Mouse (Mus musculus) fat pad, adult 2 months (tissue): ENCODE data around the gene Uhrf1bp1.
"Not testable (repeated sequence)": the region's sequence is repeated elsewhere in the genome, so short reads cannot be mapped to it uniquely, and the experiment has no call there.

Source experiments
- DNase-seq: peaks from one replicate; pipeline ENCODE4 v3.0.0-alpha.2; 2011; ENCODE audit warnings: low read depth, low spot score; ENCODE audit errors: extremely low read depth

Gene Uhrf1bp1

DNA sequence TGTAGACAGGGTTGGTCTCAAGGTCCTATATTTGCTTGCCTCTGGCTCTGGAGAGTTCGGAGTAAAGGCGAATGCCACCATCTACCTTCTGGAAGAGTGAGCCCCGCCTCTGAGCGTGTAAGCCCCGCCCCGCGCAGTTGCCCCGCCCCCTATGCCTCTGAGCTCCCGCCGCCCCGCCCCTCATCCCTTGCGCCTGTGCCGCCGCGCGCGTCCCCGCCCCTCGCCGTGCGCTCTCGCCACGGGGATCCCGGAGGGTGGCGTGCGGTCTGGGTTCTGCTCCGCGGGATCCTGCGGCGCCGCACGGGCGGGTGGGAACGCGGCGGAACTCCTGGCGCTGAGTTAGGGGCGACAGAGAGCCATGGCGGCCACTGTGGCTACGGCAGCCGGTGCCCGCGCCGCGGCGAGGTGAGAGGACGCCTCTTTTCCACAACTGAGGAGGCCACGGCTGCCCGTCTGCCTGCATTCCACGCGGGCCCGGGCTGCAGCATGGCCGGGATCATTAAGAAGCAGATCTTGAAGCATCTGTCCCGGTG is at the start of gene Uhrf1bp1:
Gene Uhrf1bp1, plus strand, starts transcription at position 177 of the 533 bp plus-strand sequence.
- DNase-seq, result no peak

DNA sequence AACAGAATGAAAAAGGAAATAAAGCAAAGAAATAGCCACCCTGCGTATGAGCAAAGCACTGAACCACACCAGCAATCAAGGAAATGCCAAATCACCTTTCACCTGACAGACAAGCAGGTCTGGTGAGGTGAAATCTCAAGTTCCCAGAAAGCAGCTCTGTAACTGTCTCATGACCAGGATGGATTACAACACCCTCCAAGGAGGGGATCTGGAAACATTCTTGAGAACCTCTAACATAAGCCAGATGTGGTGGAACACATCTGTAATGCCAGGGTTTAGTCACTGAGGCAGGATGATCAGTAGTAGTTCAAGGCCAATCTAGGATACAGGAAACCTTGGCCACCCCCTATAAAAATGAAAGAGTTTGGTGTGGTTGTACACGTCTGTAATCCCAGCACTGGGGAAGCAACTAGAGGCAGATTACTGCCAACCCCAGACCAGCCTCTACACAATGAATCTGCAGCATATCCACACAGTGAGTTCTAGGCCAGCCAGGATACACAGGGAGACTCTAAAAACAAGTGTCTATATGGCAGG is 48.6 kb upstream of the Uhrf1bp1 start:
- no peak for DNase-seq

DNA sequence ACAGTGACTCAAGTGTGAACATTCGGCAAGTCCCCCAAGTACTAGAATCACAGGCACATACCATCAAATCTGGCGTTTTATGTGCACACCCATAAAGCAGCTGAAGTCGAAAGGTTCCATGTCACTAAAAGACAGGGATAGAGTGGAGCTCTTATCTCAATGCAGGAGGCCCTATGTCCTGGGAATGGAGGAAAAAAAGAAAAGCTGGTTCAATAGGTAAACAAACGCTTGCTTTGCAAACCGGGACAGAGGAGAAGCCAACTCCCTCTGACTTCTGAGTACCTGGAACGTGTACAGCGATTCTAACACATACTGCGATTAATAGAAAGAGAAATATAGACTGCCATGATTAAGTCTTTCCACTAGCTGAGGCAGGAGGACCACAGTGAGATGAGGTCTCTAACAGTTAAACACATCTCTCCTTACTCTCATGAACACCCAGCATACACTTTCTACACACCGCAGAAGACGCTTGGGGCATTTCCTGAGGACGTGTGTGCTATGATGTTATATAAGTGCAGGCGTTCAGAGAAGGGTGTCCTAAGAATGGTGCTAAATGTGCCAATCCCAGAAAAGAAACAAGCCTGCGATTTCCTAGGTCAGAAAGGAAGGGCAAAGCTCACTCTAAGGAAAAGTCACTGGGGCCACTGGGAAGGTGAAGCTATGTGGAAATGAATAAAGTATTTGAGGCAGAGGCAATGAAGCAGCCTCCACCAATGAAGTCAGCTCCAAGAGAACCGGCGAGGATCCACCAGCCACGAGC is 45.5 kb upstream of the Uhrf1bp1 start:
- no peak for DNase-seq

DNA sequence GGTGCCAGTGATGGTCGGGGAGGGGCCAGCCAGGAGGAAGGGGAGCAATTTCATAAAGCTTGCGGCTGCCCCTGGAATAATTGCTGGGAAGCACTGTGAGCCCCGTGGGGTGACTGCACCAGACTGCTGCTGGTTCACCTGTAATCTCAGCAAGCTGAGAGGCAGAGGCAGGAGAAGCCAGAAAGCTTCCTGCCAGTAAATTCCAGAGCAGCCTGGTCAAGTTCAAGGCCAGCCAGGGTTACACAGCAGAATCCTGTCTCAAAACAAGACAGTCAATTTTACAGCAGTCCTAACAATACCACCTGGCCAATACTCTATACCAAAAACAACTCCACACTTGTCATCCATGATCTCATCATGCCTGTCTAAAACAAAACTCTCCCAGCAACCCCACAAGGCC is 44.3 kb upstream of the Uhrf1bp1 start:
- no peak for DNase-seq

GRCm38 (mm10) chr17:27814606-27815005 is 41.6 kb upstream of the Uhrf1bp1 start:
- no peak for DNase-seq

GRCm38 (mm10) chr17:27819011-27819410 is 37.2 kb upstream of the Uhrf1bp1 start:
- peak; percentile 66 for DNase-seq

GRCm38 (mm10) chr17:27819521-27819970 is 36.7 kb upstream of the Uhrf1bp1 start:
- no peak for DNase-seq

- no peak for DNase-seq
These were observed 36.2 kb upstream of the Uhrf1bp1 start for GRCm38 (mm10) chr17:27819971-27820567.

GRCm38 (mm10) chr17:27820568-27821406 is 35.5 kb upstream of the Uhrf1bp1 start, which contains the start of gene D17Wsu92e:
TSS of gene D17Wsu92e (minus strand) at chr17:27820648.
- DNase-seq, result peak; percentile 78

DNA sequence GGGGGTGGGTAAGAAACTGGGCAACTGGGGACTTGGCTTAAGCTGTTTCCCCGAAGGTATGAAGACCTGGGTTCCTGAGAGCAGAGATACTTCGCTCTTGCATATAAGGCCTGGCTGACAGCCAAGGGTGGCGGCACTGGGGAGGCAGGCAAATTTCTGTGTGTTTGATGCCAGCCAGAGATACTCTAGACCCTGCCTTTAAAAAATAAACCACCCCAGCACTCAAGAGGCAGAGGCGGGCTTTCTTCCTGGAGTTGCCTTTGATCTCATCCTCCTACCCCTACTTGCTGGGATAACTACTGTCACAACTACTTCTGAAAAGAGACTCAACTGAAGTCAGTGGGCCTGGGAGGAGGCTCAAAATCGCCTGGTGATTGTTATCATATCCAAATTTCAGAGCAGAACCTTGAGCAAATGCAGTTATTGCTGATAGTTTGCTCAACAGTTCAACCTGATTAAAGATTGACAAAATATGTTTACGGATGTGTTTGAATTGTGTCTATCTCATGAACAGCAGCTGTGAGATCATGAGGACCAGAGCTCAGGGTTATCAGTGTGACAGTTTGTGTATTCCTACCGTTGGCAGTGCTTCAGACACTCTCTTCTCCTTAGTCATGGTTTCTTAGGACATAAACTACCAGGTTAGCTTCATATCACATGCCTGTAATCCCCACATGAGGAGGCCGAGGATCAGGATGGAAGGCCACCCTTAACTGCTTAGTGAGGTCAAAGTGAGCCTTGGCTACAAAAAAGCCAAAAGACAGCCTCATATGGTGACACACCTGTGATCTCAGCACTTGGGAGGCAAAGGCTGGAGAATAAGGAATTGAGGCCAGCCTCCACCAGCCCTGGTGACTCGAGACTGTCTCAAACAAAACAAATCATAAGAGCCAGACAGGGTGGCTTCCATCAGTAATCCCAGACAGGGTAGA is 34.6 kb upstream of the Uhrf1bp1 start:
- no peak for DNase-seq

- DNase-seq, result no peak
These were observed 32.9 kb upstream of the Uhrf1bp1 start for GRCm38 (mm10) chr17:27823142-27823905.

GRCm38 (mm10) chr17:27824941-27825340 is 31.3 kb upstream of the Uhrf1bp1 start:
- no peak for DNase-seq

DNA sequence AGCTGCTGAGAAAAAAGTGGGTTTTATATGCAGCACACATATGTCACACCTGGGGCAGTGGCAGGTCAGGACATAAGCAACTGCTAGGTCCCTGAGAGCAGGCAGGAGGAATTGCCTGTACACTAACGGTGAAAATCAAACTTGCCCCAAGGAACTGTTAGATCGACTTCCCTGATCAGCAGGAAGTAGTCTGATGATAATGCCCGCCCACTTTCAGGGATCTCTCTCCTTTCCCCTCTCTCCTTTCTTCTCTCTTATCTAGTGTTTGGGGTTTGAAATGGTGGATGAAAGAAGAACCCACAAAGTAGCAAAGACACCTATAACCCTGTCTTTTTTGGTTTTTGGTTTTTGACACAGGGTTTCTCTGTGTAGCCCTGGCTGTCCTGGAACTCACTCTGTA is 30.7 kb upstream of the Uhrf1bp1 start:
- DNase-seq, result no peak

DNA sequence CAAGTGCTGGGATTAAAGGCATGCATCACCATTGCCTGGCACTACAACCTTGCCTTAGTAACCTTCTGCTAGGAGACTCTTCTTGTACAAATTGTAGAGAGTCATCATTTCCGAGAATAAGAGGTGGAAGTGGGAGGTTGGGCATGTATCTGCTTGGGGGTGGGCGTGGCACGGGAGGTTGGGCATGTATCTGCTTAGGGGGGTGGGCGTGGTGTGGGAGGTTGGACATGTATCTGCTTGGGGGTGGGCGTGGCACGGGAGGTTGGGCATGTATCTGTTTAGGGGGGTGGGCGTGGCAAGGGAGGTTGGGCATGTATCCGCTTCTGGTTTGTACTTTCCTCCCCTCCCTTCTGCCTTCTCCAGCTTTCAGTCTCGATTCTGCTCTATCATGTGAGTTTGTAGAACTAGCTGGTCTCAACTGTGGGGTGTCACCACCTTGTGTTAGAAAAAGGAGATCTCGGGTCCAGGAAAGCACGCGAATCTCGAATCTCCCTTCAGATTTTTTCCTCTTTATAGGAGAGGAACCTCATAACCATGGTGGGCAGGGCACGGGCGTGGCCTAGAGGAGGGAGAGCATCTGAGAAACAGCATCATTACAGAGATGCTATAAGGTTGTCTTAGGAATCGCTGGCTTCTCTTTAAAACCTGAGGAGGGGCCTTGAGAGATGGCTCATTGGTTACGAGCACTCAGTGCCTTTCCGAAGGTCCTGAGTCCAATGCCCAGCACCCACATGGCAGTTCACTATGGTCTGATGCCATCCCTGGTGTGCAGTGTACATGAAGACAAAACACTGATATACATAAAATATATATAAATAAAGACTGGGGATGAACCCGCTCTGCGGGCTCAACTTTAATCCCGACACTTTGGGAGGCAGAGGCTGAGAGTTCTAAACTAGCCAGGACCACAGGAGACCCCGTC is 30.0 kb upstream of the Uhrf1bp1 start:
- DNase-seq, result no peak

- DNase-seq, result no peak
These were observed 29.3 kb upstream of the Uhrf1bp1 start for GRCm38 (mm10) chr17:27826908-27827383.

GRCm38 (mm10) chr17:27827511-27827910 is 28.7 kb upstream of the Uhrf1bp1 start:
- DNase-seq, result no peak

DNA sequence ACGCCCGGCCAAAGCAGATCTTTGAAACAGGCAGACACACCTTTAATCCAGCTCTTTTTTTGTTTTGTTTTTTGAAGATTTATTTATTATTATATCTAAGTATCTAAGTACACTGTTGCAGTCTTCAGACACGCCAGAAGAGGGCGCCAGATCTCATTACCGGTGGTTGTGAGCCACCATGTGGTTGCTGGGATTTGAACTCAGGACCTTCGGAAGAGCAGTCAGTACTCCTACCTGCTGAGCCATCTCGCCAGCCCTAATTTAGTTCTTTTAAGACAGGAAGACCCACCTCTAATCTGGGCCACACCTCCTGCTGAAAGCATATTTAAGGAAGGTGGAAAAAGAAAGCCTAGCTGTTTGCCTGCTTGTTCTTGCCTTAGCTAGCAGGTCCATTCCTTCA is 25.8 kb upstream of the Uhrf1bp1 start:
- DNase-seq, result no peak

DNA sequence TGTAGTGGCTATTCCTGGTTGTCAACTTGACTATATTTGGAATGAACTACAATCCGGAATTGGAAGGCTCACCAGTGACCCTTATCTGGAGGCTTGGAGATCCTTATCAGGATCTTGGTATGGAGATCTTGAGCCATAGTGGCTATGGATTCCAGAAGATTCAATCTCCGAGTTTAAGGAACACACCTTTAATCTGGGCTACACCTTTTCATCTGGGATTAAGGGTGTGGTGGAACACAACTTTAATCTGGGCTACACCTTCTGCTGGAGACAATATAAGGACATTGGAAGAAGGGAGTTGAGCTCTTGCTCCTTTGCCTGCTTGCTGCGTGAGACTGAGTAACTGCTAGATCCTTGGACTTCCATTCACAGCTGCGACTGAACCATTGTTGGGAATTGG is 18.4 kb upstream of the Uhrf1bp1 start, which contains the start of gene Snrpc:
Gene Snrpc, plus strand, starts transcription at position 301 of the 400 bp plus-strand sequence.
- not testable (repeated sequence) for DNase-seq
